Mouse (Mus musculus): Measurements from ENCODE around the gene Chd4. TPM values are rescaled to one million over a fixed set of nuclear protein-coding genes. Genes with fewer than 3 reads are reported as not detected.

Chd4 gene
- polyA plus RNA-seq, 2 experiments: 78.6 to 89.7 TPM

GRCm38 (mm10) chr6:125164672-125165327 lies 69.0 kb downstream of the Chd4 start:
- under 1% methylated on average over 31 of the region's 39 CpGs for WGBS
- Histone ChIP-seq H3K4me2 (replicated peaks; ENCODE audit: low read depth, low read length, severe bottlenecking) (peak overlapping the region; percentile 91), H3K4me1 (ENCODE audit: control insufficient read depth, insufficient read depth, low read length) (peaks cover 28% of the 10 kb centered on the region), H3K9me3 (ENCODE audit: control insufficient read depth, low read length) (no peaks in the 10 kb centered on the region), H3K27ac (replicated peaks; ENCODE audit: low read depth, low read length) (peak overlapping the region; percentile 87), H3K9ac (ENCODE audit: low read depth, low read length, severe bottlenecking) (peak overlapping the region; percentile 96), H3K36me3 (ENCODE audit: control insufficient read depth, insufficient read depth, low read length) (peaks cover 70% of the 10 kb centered on the region), H3K4me3 (replicated peaks; ENCODE audit: low read length) (peak overlapping the region; percentile 96), H3K27me3 (ENCODE audit: control insufficient read depth, insufficient read depth, low read length) (no peaks in the 10 kb centered on the region)
- ATAC-seq (ENCODE audit: low FRiP score, low read depth) (peak; percentile 3; the same call in 1 of the 2 replicates), DNase-seq (ENCODE audit: low spot score) (peak; percentile 75)
- TF ChIP-seq POLR2A (IDR thresholded peaks at IDR 0.05; ENCODE audit: borderline replicate concordance, extremely low read depth, insufficient read depth, insufficient read length): no peak

GRCm38 (mm10) chr6:125165328-125165891 lies 69.6 kb downstream of the Chd4 start:
- peak; percentile 99 for DNase-seq (ENCODE audit: low spot score)
- Histone ChIP-seq H3K4me1 (ENCODE audit: control insufficient read depth, insufficient read depth, low read length) (peaks cover 28% of the 10 kb centered on the region), H3K4me2 (replicated peaks; ENCODE audit: low read depth, low read length, severe bottlenecking) (peak overlapping the region; percentile 91), H3K9ac (ENCODE audit: low read depth, low read length, severe bottlenecking) (peak overlapping the region; percentile 96), H3K27ac (replicated peaks; ENCODE audit: low read depth, low read length) (peak overlapping the region; percentile 88), H3K4me3 (replicated peaks; ENCODE audit: low read length) (peak overlapping the region; percentile 96), H3K27me3 (ENCODE audit: control insufficient read depth, insufficient read depth, low read length) (no peaks in the 10 kb centered on the region), H3K36me3 (ENCODE audit: control insufficient read depth, insufficient read depth, low read length) (peaks cover 71% of the 10 kb centered on the region), H3K9me3 (ENCODE audit: control insufficient read depth, low read length) (no peaks in the 10 kb centered on the region)
- peak; percentile 89 for ATAC-seq (ENCODE audit: low FRiP score, low read depth)
- 2% methylated on average over 32 of the region's 36 CpGs for WGBS
- TF ChIP-seq POLR2A (IDR thresholded peaks at IDR 0.05; ENCODE audit: borderline replicate concordance, extremely low read depth, insufficient read depth, insufficient read length): peak; percentile 100

DNA sequence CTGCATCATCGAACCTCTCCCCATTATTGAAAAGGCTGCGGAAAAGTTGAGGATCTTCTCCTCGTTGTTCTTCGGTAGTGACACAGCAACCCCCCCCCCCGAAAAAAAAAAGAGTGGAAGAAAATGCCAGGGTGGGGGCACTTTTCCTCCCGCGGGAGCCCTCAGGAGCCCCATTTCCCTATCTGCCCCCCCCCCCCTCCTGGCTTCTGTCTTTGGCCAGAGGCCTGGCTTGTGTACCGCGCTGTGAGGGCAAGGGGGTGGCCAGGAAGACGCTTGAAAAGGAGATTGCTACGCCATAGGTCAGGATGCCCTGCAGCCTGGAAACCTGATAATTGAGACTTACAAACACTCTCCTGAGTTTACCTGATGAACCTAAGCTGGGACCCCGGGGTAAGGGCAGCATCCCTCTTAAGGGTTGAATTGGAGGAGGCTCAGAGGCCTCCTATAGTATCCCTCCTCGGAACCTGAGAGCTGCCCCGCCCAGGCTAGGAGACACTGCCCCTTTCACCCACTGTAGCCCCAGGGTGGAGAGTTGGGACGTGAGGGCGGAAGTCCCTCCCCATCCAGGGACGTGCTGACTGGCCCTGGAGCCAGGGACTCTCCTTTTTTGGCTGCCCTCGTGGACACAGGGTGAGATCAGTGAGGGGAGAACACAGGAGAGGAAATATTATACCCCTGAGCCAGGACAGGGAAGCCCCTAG lies 70.4 kb downstream of the Chd4 start, which contains the start of gene Gapdh:
Gene Gapdh (minus strand): TSS at position 417 of the 701 bp plus-strand sequence.
- Histone ChIP-seq H3K9me3 (ENCODE audit: control insufficient read depth, low read length) (no peaks in the 10 kb centered on the region), H3K27ac (replicated peaks; ENCODE audit: low read depth, low read length) (peak within 1 kb of the TSS; percentile 88), H3K9ac (ENCODE audit: low read depth, low read length, severe bottlenecking) (peak within 1 kb of the TSS; percentile 96), H3K36me3 (ENCODE audit: control insufficient read depth, insufficient read depth, low read length) (peaks cover 71% of the 10 kb centered on the region), H3K4me1 (ENCODE audit: control insufficient read depth, insufficient read depth, low read length) (peaks cover 28% of the 10 kb centered on the region), H3K4me3 (replicated peaks; ENCODE audit: low read length) (peak within 1 kb of the TSS; percentile 96), H3K4me2 (replicated peaks; ENCODE audit: low read depth, low read length, severe bottlenecking) (peak within 1 kb of the TSS; percentile 91), H3K27me3 (ENCODE audit: control insufficient read depth, insufficient read depth, low read length) (no peaks in the 10 kb centered on the region)
- WGBS: 3% methylated on average over 18 of the region's 18 CpGs
- TF ChIP-seq POLR2A (IDR thresholded peaks at IDR 0.05; ENCODE audit: borderline replicate concordance, extremely low read depth, insufficient read depth, insufficient read length): no peak
- ATAC-seq (ENCODE audit: low FRiP score, low read depth) (peak; percentile 21), DNase-seq (ENCODE audit: low spot score) (peak; percentile 70)

DNA sequence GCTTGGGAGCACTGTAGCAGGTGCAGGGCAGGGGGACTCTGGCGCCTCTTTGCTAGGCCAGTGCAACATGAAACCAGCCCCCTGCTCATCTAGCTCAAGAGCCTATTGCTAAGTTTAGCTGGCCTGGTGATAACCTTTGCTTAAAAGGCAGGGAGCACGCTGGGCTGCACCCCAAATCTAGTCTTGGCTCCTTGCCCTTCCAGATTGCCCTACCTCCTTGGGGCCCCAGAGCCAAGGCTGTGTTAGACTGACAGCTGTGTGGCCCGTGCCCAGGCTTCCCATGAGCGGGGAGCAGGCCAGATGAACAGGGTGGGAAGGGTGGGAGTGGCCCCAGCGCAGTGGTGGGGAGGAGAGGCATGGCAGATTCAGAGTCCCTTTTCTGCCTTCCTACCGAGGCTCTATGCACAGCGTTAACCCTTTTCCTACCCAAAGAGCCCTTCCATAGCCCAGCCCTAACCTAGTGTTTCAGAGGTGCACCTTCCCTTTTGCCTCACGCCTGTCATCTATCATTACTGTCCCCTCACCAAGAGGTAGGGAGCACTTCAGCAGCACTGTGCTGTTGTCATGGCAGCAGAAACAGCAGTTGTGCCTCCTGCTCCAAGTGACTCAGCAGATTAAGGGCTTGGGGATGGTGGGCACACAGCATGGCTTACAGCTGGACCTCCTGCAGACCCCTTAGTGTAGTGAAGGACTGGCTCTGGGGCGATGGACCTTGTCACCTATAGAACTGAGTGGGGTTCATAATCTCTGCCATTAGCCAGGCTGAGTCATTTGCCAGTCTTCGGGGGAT lies 71.3 kb downstream of the Chd4 start:
- peaks cover 28% of the 10 kb centered on the region for H3K4me1 ChIP-seq (ENCODE audit: control insufficient read depth, insufficient read depth, low read length)
- peak overlapping the region; percentile 96 for H3K4me3 ChIP-seq (replicated peaks; ENCODE audit: low read length)
- H3K4me2 ChIP-seq (replicated peaks; ENCODE audit: low read depth, low read length, severe bottlenecking): peak overlapping the region; percentile 91
- H3K9ac ChIP-seq (ENCODE audit: low read depth, low read length, severe bottlenecking): peak overlapping the region; percentile 96
- WGBS: 21% methylated on average over 10 of the region's 10 CpGs
- H3K9me3 ChIP-seq (ENCODE audit: control insufficient read depth, low read length): no peaks in the 10 kb centered on the region
- no peaks in the 10 kb centered on the region for H3K27me3 ChIP-seq (ENCODE audit: control insufficient read depth, insufficient read depth, low read length)
- H3K36me3 ChIP-seq (ENCODE audit: control insufficient read depth, insufficient read depth, low read length): peaks cover 73% of the 10 kb centered on the region
- peak overlapping the region; percentile 88 for H3K27ac ChIP-seq (replicated peaks; ENCODE audit: low read depth, low read length)
- ATAC-seq (ENCODE audit: low FRiP score, low read depth) (peak; percentile 27), DNase-seq (ENCODE audit: low spot score) (peak; percentile 49)
- no peak for TF ChIP-seq POLR2A (IDR thresholded peaks at IDR 0.05; ENCODE audit: borderline replicate concordance, extremely low read depth, insufficient read depth, insufficient read length)

- no peak overlapping the region for H3K27ac ChIP-seq (replicated peaks; ENCODE audit: low read depth, low read length)
- no peak overlapping the region for H3K9ac ChIP-seq (ENCODE audit: low read depth, low read length, severe bottlenecking)
- H3K36me3 ChIP-seq (ENCODE audit: control insufficient read depth, insufficient read depth, low read length): peaks cover 77% of the 10 kb centered on the region
- H3K27me3 ChIP-seq (ENCODE audit: control insufficient read depth, insufficient read depth, low read length): no peaks in the 10 kb centered on the region
- no peaks in the 10 kb centered on the region for H3K9me3 ChIP-seq (ENCODE audit: control insufficient read depth, low read length)
- no peak overlapping the region for H3K4me3 ChIP-seq (replicated peaks; ENCODE audit: low read length)
- DNase-seq (ENCODE audit: low spot score) (no peak), ATAC-seq (ENCODE audit: low FRiP score, low read depth) (no peak)
- peaks cover 28% of the 10 kb centered on the region for H3K4me1 ChIP-seq (ENCODE audit: control insufficient read depth, insufficient read depth, low read length)
- H3K4me2 ChIP-seq (replicated peaks; ENCODE audit: low read depth, low read length, severe bottlenecking): no peak overlapping the region
- TF ChIP-seq POLR2A (IDR thresholded peaks at IDR 0.05; ENCODE audit: borderline replicate concordance, extremely low read depth, insufficient read depth, insufficient read length): no peak
- 90% methylated on average over 14 of the region's 14 CpGs for WGBS
Observed at GRCm38 (mm10) chr6:125168086-125168485, 72.3 kb downstream of the Chd4 start.
